Mouse (Mus musculus) layer of hippocampus, adult 8-10 months (tissue): ENCODE results near the gene Gm33815. TPM values are rescaled to one million over a fixed set of nuclear protein-coding genes. Genes with fewer than 3 reads are reported as not detected.
"Not testable (repeated sequence)": the region's sequence is repeated elsewhere in the genome, so short reads cannot be mapped to it uniquely, and the experiment has no call there.

Experiments
- DNase-seq, 2 experiments: peaks; one replicate each; pipeline ENCODE4 v3.0.0; 2022; ENCODE audit warnings: low spot score in 2 of 2
- total RNA-seq, 4 experiments: library from RNA; stranded (reverse); gene quantifications; 2 replicates each; pipeline ENCODE4 v1.2.4; 2022

Gm33815 gene
- not detected for total RNA-seq

GRCm38 (mm10) chrY:69320832-69321231, at the start of gene Gm33815:
Gene Gm33815 (plus strand): TSS chrY:69321132.
- not testable (repeated sequence) for DNase-seq
